Mouse (Mus musculus): ENCODE data around the gene Nprl2. TPM values are rescaled to one million over a fixed set of nuclear protein-coding genes. Genes with fewer than 3 reads are reported as not detected.
"Not testable (repeated sequence)": the region's sequence is repeated elsewhere in the genome, so short reads cannot be mapped to it uniquely, and the experiment has no call there.

Nprl2 gene
- polyA plus RNA-seq, 1 experiment from 2014 or later, result 48.0 TPM

DNA sequence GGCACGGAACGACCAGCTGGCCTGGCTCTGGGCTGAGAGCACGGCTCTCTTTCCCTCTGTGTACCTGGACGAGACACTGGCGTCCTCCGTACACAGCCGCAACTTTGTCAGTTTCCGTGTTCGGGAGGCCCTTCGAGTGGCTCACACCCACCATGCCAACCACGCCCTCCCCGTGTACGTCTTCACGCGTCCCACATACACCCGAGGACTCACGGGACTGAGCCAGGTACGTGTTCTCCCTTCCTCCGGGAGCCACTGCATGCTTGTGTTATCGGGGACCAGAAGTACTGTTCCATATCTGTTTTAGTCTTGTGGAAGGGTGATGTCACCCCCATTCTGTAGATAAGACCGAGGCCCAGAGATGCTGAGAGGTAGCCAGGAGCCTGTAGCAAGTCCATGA, 28.8 kb downstream of the Nprl2 start:
- Histone ChIP-seq H3K27me3 (no peaks in the 10 kb centered on the region), H3K9ac (no peak overlapping the region), H3K4me1 (peaks cover 51% of the 10 kb centered on the region), H3K36me3 (peaks cover 42% of the 10 kb centered on the region), H3K4me2 (replicated peaks) (peak overlapping the region; percentile 61), H3K27ac (replicated peaks) (no peak overlapping the region), H3K9me3 (replicated peaks) (no peaks in the 10 kb centered on the region), H3K4me3 (replicated peaks) (peak overlapping the region; percentile 88)
- no peak for ATAC-seq (ENCODE audit: insufficient number of reproducible peaks, low FRiP score, low TSS enrichment, low read depth)
- WGBS, result 88% methylated on average over 21 of the region's 21 CpGs

GRCm38 (mm10) chr9:107571534-107572326, 29.7 kb downstream of the Nprl2 start:
- Histone ChIP-seq H3K4me2 (replicated peaks) (no peak overlapping the region), H3K27me3 (no peaks in the 10 kb centered on the region), H3K9ac (no peak overlapping the region), H3K36me3 (peaks cover 42% of the 10 kb centered on the region), H3K4me1 (peaks cover 54% of the 10 kb centered on the region), H3K9me3 (replicated peaks) (no peaks in the 10 kb centered on the region), H3K27ac (replicated peaks) (no peak overlapping the region), H3K4me3 (replicated peaks) (peak overlapping the region; percentile 88; the same call in 1 of the 2 replicates)
- WGBS, result 92% methylated on average over 22 of the region's 22 CpGs
- ATAC-seq (ENCODE audit: insufficient number of reproducible peaks, low FRiP score, low TSS enrichment, low read depth), result no peak

DNA sequence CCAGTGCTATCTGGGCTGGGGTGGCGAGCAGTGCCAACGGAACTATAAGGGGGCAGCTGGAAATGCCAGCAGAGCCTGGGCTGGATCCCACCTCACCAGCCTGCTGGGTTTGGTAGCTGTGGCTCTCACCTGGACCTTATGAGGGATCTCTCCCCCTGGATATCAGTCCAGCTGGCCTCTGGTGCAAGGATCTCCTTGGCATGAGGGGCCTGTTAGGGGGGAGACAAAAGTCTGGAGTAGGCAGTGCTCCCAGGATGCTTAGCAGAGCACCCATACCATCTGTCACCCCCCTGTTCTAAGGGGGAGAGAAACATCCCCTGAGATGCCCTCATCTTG, 30.3 kb downstream of the Nprl2 start:
- Histone ChIP-seq H3K4me2 (replicated peaks) (no peak overlapping the region), H3K27ac (replicated peaks) (no peak overlapping the region), H3K27me3 (no peaks in the 10 kb centered on the region), H3K4me1 (peaks cover 56% of the 10 kb centered on the region), H3K4me3 (replicated peaks) (no peak overlapping the region), H3K9ac (no peak overlapping the region), H3K36me3 (peaks cover 42% of the 10 kb centered on the region), H3K9me3 (replicated peaks) (no peaks in the 10 kb centered on the region)
- no peak for ATAC-seq (ENCODE audit: insufficient number of reproducible peaks, low FRiP score, low TSS enrichment, low read depth)
- 95% methylated on average over 2 of the region's 2 CpGs for WGBS

DNA sequence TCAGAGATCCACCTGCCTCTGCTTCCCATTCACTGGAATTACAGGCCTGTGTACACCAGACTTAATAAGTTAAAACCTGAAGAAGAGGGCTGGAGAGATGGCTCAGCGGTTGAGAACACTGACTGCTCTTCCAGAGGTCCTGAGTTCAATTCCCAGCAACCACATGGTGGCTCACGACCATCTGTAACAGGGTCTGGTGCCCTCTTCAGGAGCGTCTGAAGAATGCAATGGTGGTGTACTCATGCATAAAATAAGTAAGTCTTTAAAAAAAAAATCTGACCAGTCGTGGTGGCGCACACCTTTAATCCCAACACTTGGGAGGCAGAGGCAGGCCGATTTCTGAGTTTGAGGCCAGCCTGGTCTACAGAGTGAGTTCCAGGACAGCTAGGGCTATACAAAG, 31.7 kb downstream of the Nprl2 start:
- H3K9ac ChIP-seq; ATAC-seq (ENCODE audit: insufficient number of reproducible peaks, low FRiP score, low TSS enrichment, low read depth); H3K4me2 ChIP-seq (replicated peaks); H3K9me3 ChIP-seq (replicated peaks); H3K27me3 ChIP-seq; H3K27ac ChIP-seq (replicated peaks); H3K4me3 ChIP-seq (replicated peaks): not testable (repeated sequence)
- H3K36me3 ChIP-seq, result peaks cover 42% of the 10 kb centered on the region
- WGBS, result 85% methylated on average over 6 of the region's 6 CpGs
- peaks cover 58% of the 10 kb centered on the region for H3K4me1 ChIP-seq

DNA sequence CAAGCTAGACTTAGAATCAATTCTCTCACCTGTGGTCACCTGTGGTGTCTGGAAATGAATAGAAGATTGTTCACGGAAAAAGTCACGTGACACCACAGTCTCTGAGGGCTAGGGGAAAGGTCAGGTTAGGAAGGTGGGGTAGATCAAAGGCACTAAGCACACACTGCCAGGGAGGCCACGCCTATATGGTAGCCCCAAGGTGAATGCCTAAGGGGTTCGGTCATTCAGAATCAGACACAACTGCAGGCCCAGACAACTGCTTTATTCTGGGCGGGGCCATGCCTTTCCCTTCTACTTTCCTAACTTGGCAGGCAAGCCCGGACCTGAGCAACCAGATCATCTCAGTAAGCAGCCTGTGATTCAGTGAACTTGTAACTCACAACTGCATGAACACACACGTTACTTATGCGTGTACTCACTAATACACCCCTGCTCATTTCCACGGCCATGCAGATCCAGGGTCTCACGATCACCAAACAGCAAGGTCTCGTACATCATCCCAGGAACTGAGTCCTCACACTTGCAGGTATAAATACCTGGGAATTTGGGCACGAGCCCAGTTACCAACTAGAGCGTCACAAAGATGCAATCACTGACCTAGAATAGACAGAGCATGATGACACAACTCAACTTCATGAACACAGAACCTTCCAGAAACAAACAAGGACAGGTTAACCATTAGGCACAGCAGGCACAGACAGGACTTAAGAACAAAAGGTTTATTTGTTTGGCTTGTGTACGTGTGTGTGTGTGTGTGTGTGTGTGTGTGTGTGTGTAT, 33.7 kb downstream of the Nprl2 start:
- no peak overlapping the region for H3K9ac ChIP-seq
- WGBS, result 65% methylated on average over 14 of the region's 14 CpGs
- no peak for ATAC-seq (ENCODE audit: insufficient number of reproducible peaks, low FRiP score, low TSS enrichment, low read depth)
- H3K9me3 ChIP-seq (replicated peaks), result no peaks in the 10 kb centered on the region
- peaks cover 39% of the 10 kb centered on the region for H3K36me3 ChIP-seq
- H3K4me3 ChIP-seq (replicated peaks), result 0 out of 2 replicates have a peak overlapping the region, but pooled peaks have one; percentile 45
- H3K27me3 ChIP-seq, result no peaks in the 10 kb centered on the region
- 0 out of 2 replicates have a peak overlapping the region, but pooled peaks have one; percentile 57 for H3K4me2 ChIP-seq (replicated peaks)
- peak overlapping the region; percentile 91 for H3K27ac ChIP-seq (replicated peaks)
- H3K4me1 ChIP-seq, result peaks cover 64% of the 10 kb centered on the region

GRCm38 (mm10) chr9:107576357-107577107, 34.5 kb downstream of the Nprl2 start, which contains the start of gene Hyal1:
Hyal1 (plus strand) TSS chr9:107576927.
- H3K36me3 ChIP-seq, result peaks cover 32% of the 10 kb centered on the region
- 0 out of 2 replicates have a peak within 1 kb of the TSS, but pooled peaks have one; percentile 24 for H3K9ac ChIP-seq
- H3K4me3 ChIP-seq (replicated peaks), result peak within 1 kb of the TSS; percentile 45
- H3K4me1 ChIP-seq, result peaks cover 62% of the 10 kb centered on the region
- WGBS, result 14% methylated on average over 16 of the region's 16 CpGs
- H3K4me2 ChIP-seq (replicated peaks), result peak within 1 kb of the TSS; percentile 57
- peak within 1 kb of the TSS; percentile 91 for H3K27ac ChIP-seq (replicated peaks)
- no peaks in the 10 kb centered on the region for H3K27me3 ChIP-seq
- H3K9me3 ChIP-seq (replicated peaks), result no peaks in the 10 kb centered on the region
- ATAC-seq (ENCODE audit: insufficient number of reproducible peaks, low FRiP score, low TSS enrichment, low read depth), result peak; percentile 64

GRCm38 (mm10) chr9:107577871-107578270, 35.8 kb downstream of the Nprl2 start:
- no peak overlapping the region for H3K4me3 ChIP-seq (replicated peaks)

DNA sequence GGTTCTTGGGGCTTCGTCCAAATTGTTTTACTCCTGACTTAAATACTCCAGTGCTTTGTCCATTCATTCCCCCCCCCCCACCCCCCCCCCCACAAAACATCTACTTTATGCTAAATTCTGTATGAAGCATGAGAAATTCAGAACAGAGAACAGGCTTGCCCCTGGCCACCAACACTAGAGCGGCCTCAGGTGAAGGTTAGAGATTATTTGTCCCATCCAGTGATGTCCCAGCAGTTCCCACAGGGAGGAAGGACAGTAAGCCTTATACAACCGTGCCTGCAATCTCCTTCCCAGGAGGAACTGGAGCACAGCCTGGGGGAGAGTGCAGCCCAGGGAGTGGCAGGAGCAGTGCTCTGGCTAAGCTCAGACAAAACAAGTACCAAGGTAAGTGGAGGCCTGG, 36.6 kb downstream of the Nprl2 start, which contains the start of gene Naa80:
TSS of gene Naa80 (plus strand) at position 301 of the 400 bp plus-strand sequence.
- Histone ChIP-seq H3K9ac (no peak within 1 kb of the TSS), H3K9me3 (replicated peaks) (no peaks in the 10 kb centered on the region)
- WGBS, result 74% methylated on average over 3 of the region's 3 CpGs

More at GRCm38 (mm10) chr9:107577871-107578270, 35.8 kb downstream of the Nprl2 start:
- 92% methylated on average over 10 of the region's 10 CpGs for WGBS
- Histone ChIP-seq H3K9me3 (replicated peaks) (no peaks in the 10 kb centered on the region), H3K36me3 (peaks cover 22% of the 10 kb centered on the region), H3K9ac (no peak overlapping the region), H3K27me3 (no peaks in the 10 kb centered on the region), H3K4me1 (peaks cover 65% of the 10 kb centered on the region), H3K4me2 (replicated peaks) (no peak overlapping the region; the same call in 1 of the 2 replicates), H3K27ac (replicated peaks) (no peak overlapping the region)
- no peak for ATAC-seq (ENCODE audit: insufficient number of reproducible peaks, low FRiP score, low TSS enrichment, low read depth)

DNA sequence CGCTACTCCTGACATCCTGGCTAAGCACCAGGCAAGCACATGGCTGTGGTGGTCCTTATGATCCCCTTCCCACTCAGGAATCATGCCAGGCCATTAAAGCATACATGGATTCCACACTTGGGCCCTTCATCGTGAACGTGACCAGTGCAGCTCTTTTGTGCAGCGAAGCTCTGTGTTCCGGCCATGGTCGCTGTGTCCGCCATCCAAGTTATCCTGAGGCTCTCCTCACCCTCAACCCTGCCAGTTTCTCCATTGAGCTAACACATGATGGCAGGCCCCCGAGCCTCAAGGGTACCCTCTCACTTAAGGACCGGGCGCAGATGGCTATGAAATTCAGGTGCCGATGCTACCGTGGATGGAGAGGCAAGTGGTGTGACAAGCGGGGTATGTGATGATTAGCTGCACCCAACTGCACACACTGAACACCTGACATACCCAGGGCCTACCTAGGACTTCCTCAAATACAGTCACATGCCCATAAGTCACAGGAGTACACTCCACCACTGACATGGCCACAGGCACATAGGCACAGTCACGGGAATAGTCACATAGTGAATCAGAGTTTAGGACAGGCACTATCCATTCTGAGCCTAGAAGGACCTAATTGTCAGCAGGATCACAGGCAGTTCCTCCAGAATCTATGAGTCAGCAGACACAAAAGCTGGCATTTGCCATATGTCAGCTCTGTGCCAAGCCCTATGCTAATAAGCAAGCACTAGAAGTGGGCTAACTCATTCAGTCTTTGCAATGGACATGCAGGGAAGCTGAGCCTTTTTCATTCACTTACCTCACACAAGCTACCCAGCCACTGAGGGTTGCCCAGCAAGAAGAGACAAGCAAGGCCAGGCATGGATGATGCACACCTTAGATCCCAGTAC, 37.2 kb downstream of the Nprl2 start:
- WGBS, result 91% methylated on average over 14 of the region's 14 CpGs
- Histone ChIP-seq H3K9me3 (replicated peaks) (no peaks in the 10 kb centered on the region), H3K27me3 (no peaks in the 10 kb centered on the region), H3K4me2 (replicated peaks) (peak overlapping the region; percentile 73; the same call in 1 of the 2 replicates), H3K27ac (replicated peaks) (peak overlapping the region; percentile 97), H3K36me3 (peaks cover 24% of the 10 kb centered on the region), H3K9ac (no peak overlapping the region), H3K4me1 (peaks cover 65% of the 10 kb centered on the region), H3K4me3 (replicated peaks) (0 out of 2 replicates have a peak overlapping the region, but pooled peaks have one; percentile 65)
- no peak for ATAC-seq (ENCODE audit: insufficient number of reproducible peaks, low FRiP score, low TSS enrichment, low read depth)

More for the DNA sequence above, 36.6 kb downstream of the Nprl2 start, which contains the start of gene Naa80:
- Histone ChIP-seq H3K36me3 (peaks cover 22% of the 10 kb centered on the region), H3K4me2 (replicated peaks) (peak within 1 kb of the TSS; percentile 73), H3K4me3 (replicated peaks) (0 out of 2 replicates have a peak within 1 kb of the TSS, but pooled peaks have one; percentile 65), H3K27ac (replicated peaks) (peak within 1 kb of the TSS; percentile 97), H3K4me1 (peaks cover 65% of the 10 kb centered on the region), H3K27me3 (no peaks in the 10 kb centered on the region)
- no peak for ATAC-seq (ENCODE audit: insufficient number of reproducible peaks, low FRiP score, low TSS enrichment, low read depth)

Data from embryonic facial prominence, embryonic 15.5 days (tissue).